Mouse (Mus musculus): Measurements from ENCODE around the gene Bcl2l13. TPM values are rescaled to one million over a fixed set of nuclear protein-coding genes. Genes with fewer than 3 reads are reported as not detected.
"Not testable (repeated sequence)": the region's sequence is repeated elsewhere in the genome, so short reads cannot be mapped to it uniquely, and the experiment has no call there.

The Bcl2l13 gene
- polyA plus RNA-seq, 1 experiment: not detected

- H3K4me3 ChIP-seq (ENCODE audit: insufficient read depth, low read depth, low read length): no peak overlapping the region
- no peak for TF ChIP-seq CTCF (IDR thresholded peaks at IDR 0.05; ENCODE audit: insufficient read depth, low read depth, low read length)
- no peak for TF ChIP-seq POLR2A (IDR thresholded peaks at IDR 0.05; ENCODE audit: insufficient read depth, low read depth, low read length)
- 80% methylated on average over 1 of the region's 1 CpGs for WGBS
- no peak overlapping the region for H3K27ac ChIP-seq (ENCODE audit: insufficient read depth, low read depth, low read length)
- 0 out of 2 replicates have a peak, but pooled peaks cover 2% of the 10 kb centered on the region for H3K4me1 ChIP-seq (ENCODE audit: control insufficient read depth, insufficient read depth, low read length)
Measured at GRCm38 (mm10) chr6:120837152-120837530, 1.1 kb downstream of the Bcl2l13 start.

GRCm38 (mm10) chr6:120840258-120840657, 4.2 kb downstream of the Bcl2l13 start:
- Histone ChIP-seq H3K4me3 (ENCODE audit: insufficient read depth, low read depth, low read length) (no peak overlapping the region), H3K27ac (ENCODE audit: insufficient read depth, low read depth, low read length) (no peak overlapping the region), H3K4me1 (ENCODE audit: control insufficient read depth, insufficient read depth, low read length) (0 out of 2 replicates have a peak, but pooled peaks cover 2% of the 10 kb centered on the region)
- TF ChIP-seq CTCF (IDR thresholded peaks at IDR 0.05; ENCODE audit: insufficient read depth, low read depth, low read length) (no peak), POLR2A (IDR thresholded peaks at IDR 0.05; ENCODE audit: insufficient read depth, low read depth, low read length) (no peak)
- 96% methylated on average over 7 of the region's 7 CpGs for WGBS

- H3K4me3 ChIP-seq (ENCODE audit: insufficient read depth, low read depth, low read length): no peak overlapping the region
- no peak for TF ChIP-seq CTCF (IDR thresholded peaks at IDR 0.05; ENCODE audit: insufficient read depth, low read depth, low read length)
- no peak for TF ChIP-seq POLR2A (IDR thresholded peaks at IDR 0.05; ENCODE audit: insufficient read depth, low read depth, low read length)
- 55% methylated on average over 5 of the region's 5 CpGs for WGBS
Measured at GRCm38 (mm10) chr6:120841754-120842153, 5.7 kb downstream of the Bcl2l13 start.

GRCm38 (mm10) chr6:120850720-120851119, 14.7 kb downstream of the Bcl2l13 start:
- not testable (repeated sequence) for H3K4me3 ChIP-seq (ENCODE audit: insufficient read depth, low read depth, low read length); H3K4me1 ChIP-seq (ENCODE audit: control insufficient read depth, insufficient read depth, low read length); H3K27ac ChIP-seq (ENCODE audit: insufficient read depth, low read depth, low read length)

More at GRCm38 (mm10) chr6:120841754-120842153, 5.7 kb downstream of the Bcl2l13 start:
- H3K27ac ChIP-seq (ENCODE audit: insufficient read depth, low read depth, low read length): no peak overlapping the region
- H3K4me1 ChIP-seq (ENCODE audit: control insufficient read depth, insufficient read depth, low read length): 0 out of 2 replicates have a peak, but pooled peaks cover 2% of the 10 kb centered on the region

- H3K4me1 ChIP-seq (ENCODE audit: control insufficient read depth, insufficient read depth, low read length): 0 out of 2 replicates have a peak, but pooled peaks cover 3% of the 10 kb centered on the region
- TF ChIP-seq CTCF (IDR thresholded peaks at IDR 0.05; ENCODE audit: insufficient read depth, low read depth, low read length): no peak
- no peak for TF ChIP-seq POLR2A (IDR thresholded peaks at IDR 0.05; ENCODE audit: insufficient read depth, low read depth, low read length)
- WGBS: 84% methylated on average over 10 of the region's 10 CpGs
- no peak overlapping the region for H3K4me3 ChIP-seq (ENCODE audit: insufficient read depth, low read depth, low read length)
- no peak overlapping the region for H3K27ac ChIP-seq (ENCODE audit: insufficient read depth, low read depth, low read length)
Measured at GRCm38 (mm10) chr6:120854413-120854812, 18.4 kb downstream of the Bcl2l13 start.

GRCm38 (mm10) chr6:120858217-120858711, 22.3 kb downstream of the Bcl2l13 start:
- 39% methylated on average over 8 of the region's 8 CpGs for WGBS
- TF ChIP-seq CTCF (IDR thresholded peaks at IDR 0.05; ENCODE audit: insufficient read depth, low read depth, low read length) (no peak), POLR2A (IDR thresholded peaks at IDR 0.05; ENCODE audit: insufficient read depth, low read depth, low read length) (no peak)
- Histone ChIP-seq H3K4me3 (ENCODE audit: insufficient read depth, low read depth, low read length) (no peak overlapping the region), H3K27ac (ENCODE audit: insufficient read depth, low read depth, low read length) (no peak overlapping the region), H3K4me1 (ENCODE audit: control insufficient read depth, insufficient read depth, low read length) (0 out of 2 replicates have a peak, but pooled peaks cover 3% of the 10 kb centered on the region)

- no peak overlapping the region for H3K27ac ChIP-seq (ENCODE audit: insufficient read depth, low read depth, low read length)
- 97% methylated on average over 3 of the region's 3 CpGs for WGBS
- no peak for TF ChIP-seq POLR2A (IDR thresholded peaks at IDR 0.05; ENCODE audit: insufficient read depth, low read depth, low read length)
Measured at GRCm38 (mm10) chr6:120860079-120860478, 24.1 kb downstream of the Bcl2l13 start.

GRCm38 (mm10) chr6:120866051-120866814, 30.2 kb downstream of the Bcl2l13 start:
- peaks cover 5% of the 10 kb centered on the region; the same call in 1 of the 2 replicates for H3K4me1 ChIP-seq (ENCODE audit: control insufficient read depth, insufficient read depth, low read length)
- TF ChIP-seq CTCF (IDR thresholded peaks at IDR 0.05; ENCODE audit: insufficient read depth, low read depth, low read length) (no peak), POLR2A (IDR thresholded peaks at IDR 0.05; ENCODE audit: insufficient read depth, low read depth, low read length) (no peak)
- WGBS: 78% methylated on average over 9 of the region's 9 CpGs
- no peak overlapping the region for H3K4me3 ChIP-seq (ENCODE audit: insufficient read depth, low read depth, low read length)
- no peak overlapping the region for H3K27ac ChIP-seq (ENCODE audit: insufficient read depth, low read depth, low read length)

More at GRCm38 (mm10) chr6:120860079-120860478, 24.1 kb downstream of the Bcl2l13 start:
- Histone ChIP-seq H3K4me3 (ENCODE audit: insufficient read depth, low read depth, low read length) (no peak overlapping the region), H3K4me1 (ENCODE audit: control insufficient read depth, insufficient read depth, low read length) (0 out of 2 replicates have a peak, but pooled peaks cover 3% of the 10 kb centered on the region)

GRCm38 (mm10) chr6:120868824-120869223, 32.8 kb downstream of the Bcl2l13 start:
- no peak overlapping the region for H3K4me3 ChIP-seq (ENCODE audit: insufficient read depth, low read depth, low read length)
- peaks cover 5% of the 10 kb centered on the region; the same call in 1 of the 2 replicates for H3K4me1 ChIP-seq (ENCODE audit: control insufficient read depth, insufficient read depth, low read length)
- TF ChIP-seq CTCF (IDR thresholded peaks at IDR 0.05; ENCODE audit: insufficient read depth, low read depth, low read length): no peak
- TF ChIP-seq POLR2A (IDR thresholded peaks at IDR 0.05; ENCODE audit: insufficient read depth, low read depth, low read length): no peak
- no peak overlapping the region for H3K27ac ChIP-seq (ENCODE audit: insufficient read depth, low read depth, low read length)
- 77% methylated on average over 1 of the region's 1 CpGs for WGBS

Measured in olfactory bulb, adult 2 months (tissue).